Mouse (Mus musculus) forebrain, embryonic 15.5 days (tissue): ENCODE results near the gene Thsd7b. TPM values are rescaled to one million over a fixed set of nuclear protein-coding genes. Genes with fewer than 3 reads are reported as not detected.
A peak's percentile ranks its signal among the peaks of the same experiment; 100 is the strongest.
"Not testable (repeated sequence)": the region's sequence is repeated elsewhere in the genome, so short reads cannot be mapped to it uniquely, and the experiment has no call there.

Source experiments
- ATAC-seq: fragments of 200-750 bp; cut with Nextera tagmentation; replicated peaks from 2 replicates; pipeline ENCODE4 v1.8.0; 2017; ENCODE audit warnings: mild to moderate bottlenecking, moderate TSS enrichment, moderate library complexity
- H3K27ac ChIP-seq: fragments of 300-500 bp; sonication (generic); replicated peaks from 2 replicates; pipeline ENCODE4 v1.5.1; 2015; ENCODE audit warnings: mild to moderate bottlenecking, inconsistent platforms
- H3K27me3 ChIP-seq: fragments of 300-500 bp; sonication (generic); 2 replicates; pipeline ENCODE4 v1.6.1; 2015; ENCODE audit warnings: inconsistent platforms
- H3K36me3 ChIP-seq: fragments of 300-500 bp; sonication (generic); 2 replicates; pipeline ENCODE4 v1.6.1; 2015; ENCODE audit warnings: mild to moderate bottlenecking, inconsistent platforms
- H3K4me1 ChIP-seq: fragments of 300-500 bp; sonication (generic); 2 replicates; pipeline ENCODE4 v1.6.1; 2015; ENCODE audit warnings: inconsistent platforms
- H3K4me2 ChIP-seq: fragments of 300-500 bp; sonication (generic); replicated peaks from 2 replicates; pipeline ENCODE4 v1.6.1; 2015; ENCODE audit warnings: mild to moderate bottlenecking, inconsistent platforms
- H3K4me3 ChIP-seq: fragments of 300-500 bp; sonication (generic); 2 replicates; pipeline ENCODE4 v1.5.1; 2015; ENCODE audit warnings: mild to moderate bottlenecking, inconsistent platforms
- H3K9ac ChIP-seq: fragments of 300-500 bp; sonication (generic); replicated peaks from 2 replicates; pipeline ENCODE4 v1.6.1; 2015; ENCODE audit warnings: mild to moderate bottlenecking, inconsistent platforms
- H3K9me3 ChIP-seq: fragments of 300-500 bp; sonication (generic); 2 replicates; pipeline ENCODE4 v1.6.1; 2016; ENCODE audit warnings: inconsistent platforms
- WGBS: fragments of 180-500 bp; shearing (Covaris S2); methylation state at CpG from one replicate; pipeline ENCODE4 v1.1.7; 2015; ENCODE audit warnings: mixed read lengths; 5-methylcytosine and 5-hydroxymethylcytosine counted together
- polyA plus RNA-seq: library from polyadenylated mRNA; unstranded; fragments of >200 nt; fragmentation: Nextera tagmentation; extraction: Ambion mirVana; gene quantifications from 2 replicates; pipeline ENCODE4 v1.2.1, GENCODE M21; 2015

The Thsd7b gene
- polyA plus RNA-seq, 1 experiment from 2014 or later: 6.2 TPM

GRCm38 (mm10) chr1:129595447-129595846 lies 322.3 kb downstream of the Thsd7b start:
- no peaks in the 10 kb centered on the region for H3K36me3 ChIP-seq
- H3K9me3 ChIP-seq: no peaks in the 10 kb centered on the region
- H3K4me3 ChIP-seq: no peak overlapping the region
- 0 out of 2 replicates have a peak, but pooled peaks have one; percentile 35 for ATAC-seq
- no peak overlapping the region for H3K27ac ChIP-seq
- no peaks in the 10 kb centered on the region for H3K4me1 ChIP-seq
- H3K9ac ChIP-seq: no peak overlapping the region
- H3K4me2 ChIP-seq: no peak overlapping the region
- 87% methylated on average over 13 of the region's 13 CpGs for WGBS
- H3K27me3 ChIP-seq: no peaks in the 10 kb centered on the region

GRCm38 (mm10) chr1:129600933-129601332 lies 327.8 kb downstream of the Thsd7b start:
- Histone ChIP-seq H3K27me3 (no peaks in the 10 kb centered on the region), H3K9me3 (no peaks in the 10 kb centered on the region), H3K36me3 (no peaks in the 10 kb centered on the region), H3K9ac (no peak overlapping the region), H3K4me2 (no peak overlapping the region), H3K4me3 (no peak overlapping the region), H3K27ac (no peak overlapping the region), H3K4me1 (no peaks in the 10 kb centered on the region)
- no peak for ATAC-seq

- no peak overlapping the region for H3K9ac ChIP-seq
- H3K4me2 ChIP-seq: no peak overlapping the region
- H3K9me3 ChIP-seq: no peaks in the 10 kb centered on the region
- H3K27me3 ChIP-seq: no peaks in the 10 kb centered on the region
- H3K36me3 ChIP-seq: no peaks in the 10 kb centered on the region
- no peak for ATAC-seq
- no peak overlapping the region for H3K27ac ChIP-seq
- H3K4me1 ChIP-seq: no peaks in the 10 kb centered on the region
- H3K4me3 ChIP-seq: no peak overlapping the region
Measured at GRCm38 (mm10) chr1:129602284-129602683, 329.2 kb downstream of the Thsd7b start.

DNA sequence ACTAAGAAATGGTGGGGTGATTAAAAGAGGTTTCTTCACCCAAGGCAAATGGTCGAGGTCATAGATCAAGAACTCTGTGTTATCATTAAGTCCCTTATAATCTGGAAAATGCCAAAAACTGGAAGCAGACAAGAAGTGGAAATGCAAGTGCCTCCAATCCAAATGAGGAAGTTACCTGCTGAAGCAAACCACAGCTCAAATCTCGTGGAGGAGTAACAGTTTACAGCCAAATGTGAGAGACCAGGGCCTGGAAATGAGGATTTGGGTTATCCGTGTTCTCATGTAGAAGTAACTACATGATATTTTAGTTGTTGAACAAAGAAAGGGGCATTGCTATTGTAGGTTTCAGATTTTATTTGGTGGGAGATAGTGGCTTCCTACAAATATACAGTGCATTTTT lies 335.3 kb downstream of the Thsd7b start:
- Histone ChIP-seq H3K9ac (no peak overlapping the region), H3K27ac (no peak overlapping the region), H3K4me2 (no peak overlapping the region), H3K36me3 (no peaks in the 10 kb centered on the region), H3K9me3 (no peaks in the 10 kb centered on the region), H3K27me3 (no peaks in the 10 kb centered on the region), H3K4me3 (no peak overlapping the region), H3K4me1 (no peaks in the 10 kb centered on the region)
- no peak for ATAC-seq
- WGBS: 83% methylated on average over 3 of the region's 3 CpGs

DNA sequence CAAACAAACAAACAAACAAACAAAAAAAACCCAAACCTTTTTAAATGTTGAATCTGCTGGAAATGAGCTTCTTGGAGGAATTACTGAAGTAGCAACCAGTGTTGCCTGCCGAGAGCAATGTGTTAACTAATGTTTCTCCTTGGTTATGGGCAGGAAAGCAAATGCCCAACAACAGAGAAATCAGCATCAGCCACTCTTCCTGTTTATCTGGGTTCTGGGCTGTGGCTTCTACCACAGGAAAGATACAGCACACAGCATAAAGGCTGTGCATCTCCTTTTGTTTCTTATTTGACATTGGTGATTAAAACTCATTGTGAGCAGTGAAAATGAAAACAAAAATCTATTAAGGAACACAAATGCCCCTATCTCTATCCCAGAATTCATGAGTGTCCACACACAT lies 343.0 kb downstream of the Thsd7b start:
- no peak overlapping the region for H3K4me3 ChIP-seq
- 88% methylated on average over 1 of the region's 1 CpGs for WGBS
- ATAC-seq: no peak
- H3K9me3 ChIP-seq: no peaks in the 10 kb centered on the region
- H3K36me3 ChIP-seq: no peaks in the 10 kb centered on the region
- H3K9ac ChIP-seq: no peak overlapping the region
- no peaks in the 10 kb centered on the region for H3K27me3 ChIP-seq
- H3K27ac ChIP-seq: no peak overlapping the region
- H3K4me1 ChIP-seq: peaks cover 4% of the 10 kb centered on the region; the same call in 1 of the 2 replicates
- no peak overlapping the region for H3K4me2 ChIP-seq

- H3K4me2 ChIP-seq: no peak overlapping the region
- H3K4me3 ChIP-seq: no peak overlapping the region
- H3K4me1 ChIP-seq: peaks cover 4% of the 10 kb centered on the region; the same call in 1 of the 2 replicates
- 33% methylated on average over 7 of the region's 7 CpGs for WGBS
- no peaks in the 10 kb centered on the region for H3K36me3 ChIP-seq
- no peaks in the 10 kb centered on the region for H3K27me3 ChIP-seq
- no peak overlapping the region for H3K27ac ChIP-seq
- H3K9ac ChIP-seq: no peak overlapping the region
- ATAC-seq: peak; percentile 69
- H3K9me3 ChIP-seq: no peaks in the 10 kb centered on the region
Measured at GRCm38 (mm10) chr1:129619440-129620301, 346.6 kb downstream of the Thsd7b start.

DNA sequence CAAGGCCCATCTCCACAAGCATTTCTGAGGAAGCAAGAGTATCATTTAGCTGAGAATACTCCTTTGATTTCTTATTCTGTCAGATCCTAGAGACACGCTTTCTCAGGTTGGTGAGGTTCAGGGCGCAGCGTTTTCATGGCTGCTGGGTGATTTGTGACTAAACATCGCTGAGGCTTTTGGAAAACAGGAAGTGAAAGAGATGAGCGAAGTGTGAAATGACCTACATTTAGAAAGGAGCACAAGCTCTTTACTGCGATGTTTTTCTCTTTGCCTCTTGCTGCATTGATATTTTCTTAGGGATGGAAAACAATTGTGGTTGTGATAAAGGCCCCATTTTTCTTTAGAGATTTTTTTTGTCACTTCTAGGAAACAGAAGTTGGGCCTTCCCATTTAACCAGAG lies 351.4 kb downstream of the Thsd7b start:
- Histone ChIP-seq H3K4me2 (no peak overlapping the region), H3K27ac (no peak overlapping the region), H3K9ac (no peak overlapping the region), H3K36me3 (no peaks in the 10 kb centered on the region), H3K4me1 (peaks cover 1% of the 10 kb centered on the region; the same call in 1 of the 2 replicates), H3K27me3 (no peaks in the 10 kb centered on the region), H3K9me3 (no peaks in the 10 kb centered on the region), H3K4me3 (no peak overlapping the region)
- 91% methylated on average over 6 of the region's 6 CpGs for WGBS
- ATAC-seq: no peak

GRCm38 (mm10) chr1:129635146-129635545 lies 362.0 kb downstream of the Thsd7b start:
- Histone ChIP-seq H3K4me2 (no peak overlapping the region), H3K36me3 (no peaks in the 10 kb centered on the region), H3K4me1 (no peaks in the 10 kb centered on the region), H3K9me3 (no peaks in the 10 kb centered on the region), H3K27me3 (no peaks in the 10 kb centered on the region), H3K27ac (no peak overlapping the region), H3K4me3 (no peak overlapping the region), H3K9ac (no peak overlapping the region)
- 45% methylated on average over 4 of the region's 4 CpGs for WGBS
- ATAC-seq: no peak

GRCm38 (mm10) chr1:129644252-129644861 lies 371.3 kb downstream of the Thsd7b start:
- ATAC-seq: peak; percentile 97
- Histone ChIP-seq H3K27me3 (no peaks in the 10 kb centered on the region), H3K4me2 (no peak overlapping the region), H3K36me3 (no peaks in the 10 kb centered on the region), H3K27ac (peak overlapping the region; percentile 33), H3K4me3 (no peak overlapping the region), H3K9ac (no peak overlapping the region), H3K4me1 (peaks cover 16% of the 10 kb centered on the region), H3K9me3 (no peaks in the 10 kb centered on the region)
- 19% methylated on average over 8 of the region's 8 CpGs for WGBS

DNA sequence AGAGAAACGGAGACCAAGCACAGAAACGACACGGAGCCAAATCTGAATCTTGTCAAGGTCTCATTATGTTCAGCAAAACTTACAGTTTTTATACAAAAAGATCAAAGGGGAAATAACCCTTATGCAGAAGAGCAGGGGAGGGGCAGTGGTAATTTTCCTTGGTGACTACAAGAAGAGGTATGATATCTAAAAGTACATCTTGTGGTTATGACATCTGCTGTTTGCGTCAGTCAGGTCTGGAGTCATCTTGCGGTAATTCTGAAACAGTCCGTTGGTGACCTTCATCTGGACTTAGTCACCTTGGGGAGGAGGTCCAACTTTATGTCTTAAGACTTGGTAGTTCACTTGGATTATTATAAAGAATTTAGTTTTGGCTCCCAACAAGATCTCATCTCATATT lies 378.3 kb downstream of the Thsd7b start:
- not testable (repeated sequence) for H3K4me2 ChIP-seq, H3K27ac ChIP-seq, H3K4me1 ChIP-seq, H3K36me3 ChIP-seq, H3K27me3 ChIP-seq, ATAC-seq, H3K9ac ChIP-seq, H3K4me3 ChIP-seq, H3K9me3 ChIP-seq
- WGBS: 94% methylated on average over 6 of the region's 6 CpGs

- ATAC-seq: no peak
- Histone ChIP-seq H3K4me1 (no peaks in the 10 kb centered on the region), H3K4me3 (no peak overlapping the region), H3K9me3 (no peaks in the 10 kb centered on the region), H3K27ac (no peak overlapping the region), H3K27me3 (no peaks in the 10 kb centered on the region), H3K9ac (no peak overlapping the region), H3K36me3 (no peaks in the 10 kb centered on the region), H3K4me2 (no peak overlapping the region)
- WGBS: 71% methylated on average over 3 of the region's 3 CpGs
Measured at GRCm38 (mm10) chr1:129658045-129658444, 384.9 kb downstream of the Thsd7b start.

DNA sequence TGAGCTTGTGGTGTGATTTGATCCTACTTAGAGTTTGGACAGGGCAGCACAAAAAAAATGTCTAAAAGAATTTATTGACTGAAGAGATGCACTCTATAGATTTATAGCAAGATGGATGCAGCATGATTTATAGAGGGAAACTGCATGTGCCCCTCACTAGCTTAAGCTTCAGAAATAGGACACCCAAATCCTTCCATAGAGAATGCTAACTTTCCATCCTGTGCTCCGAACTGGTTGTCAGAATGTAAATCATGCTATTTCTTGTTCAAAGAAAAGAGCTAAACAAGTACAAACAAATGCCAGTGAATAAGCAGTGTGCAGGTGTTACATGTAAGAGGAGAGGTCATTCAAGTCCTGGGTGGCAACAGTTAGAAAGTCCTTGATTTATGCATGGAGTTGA lies 402.8 kb downstream of the Thsd7b start:
- Histone ChIP-seq H3K4me2 (no peak overlapping the region), H3K9ac (no peak overlapping the region), H3K27me3 (no peaks in the 10 kb centered on the region), H3K4me3 (no peak overlapping the region), H3K4me1 (peaks cover 11% of the 10 kb centered on the region), H3K9me3 (no peaks in the 10 kb centered on the region), H3K36me3 (no peaks in the 10 kb centered on the region), H3K27ac (no peak overlapping the region)
- ATAC-seq: no peak
- WGBS: 76% methylated on average over 1 of the region's 1 CpGs
